Mouse (Mus musculus): ENCODE measurements around the gene Rgs3. TPM values are rescaled to one million over a fixed set of nuclear protein-coding genes. Genes with fewer than 3 reads are reported as not detected.

Gene Rgs3
- total RNA-seq, 2 experiments from 2014 or later: 38.9 to 42.2 TPM

GRCm38 (mm10) chr4:62596051-62596450 lies 36.4 kb downstream of the Rgs3 start:
- intact Hi-C loops (cut with DNase I): no loop called here
- DNase-seq: peak; percentile 29 to 62

- no peak for DNase-seq
- intact Hi-C loops (cut with DNase I): no loop called here
These were observed 40.9 kb downstream of the Rgs3 start for GRCm38 (mm10) chr4:62600549-62600948.

GRCm38 (mm10) chr4:62603607-62604006 lies 44.0 kb downstream of the Rgs3 start:
- intact Hi-C loops (cut with DNase I): no loop called here
- DNase-seq: no peak

GRCm38 (mm10) chr4:62604094-62604493 lies 44.4 kb downstream of the Rgs3 start:
- intact Hi-C loops (cut with DNase I): no loop called here
- DNase-seq: peak in 1 of 2 experiments; percentile 52

- intact Hi-C loops (cut with DNase I): no loop called here
- DNase-seq: no peak
These were observed 46.4 kb downstream of the Rgs3 start for GRCm38 (mm10) chr4:62605856-62606541.

GRCm38 (mm10) chr4:62606542-62606882 lies 46.9 kb downstream of the Rgs3 start:
- DNase-seq: peak in 1 of 2 experiments; percentile 37
- intact Hi-C loops (cut with DNase I): no loop called here

- intact Hi-C loops (cut with DNase I): no loop called here
- DNase-seq: no peak
These were observed 47.3 kb downstream of the Rgs3 start for GRCm38 (mm10) chr4:62606905-62607304.

- intact Hi-C loops (cut with DNase I): no loop called here
- no peak for DNase-seq
These were observed 47.7 kb downstream of the Rgs3 start for GRCm38 (mm10) chr4:62607345-62607744.

GRCm38 (mm10) chr4:62607805-62608204 lies 48.2 kb downstream of the Rgs3 start:
- no peak for DNase-seq
- intact Hi-C loops (cut with DNase I): no loop called here

GRCm38 (mm10) chr4:62609333-62609732 lies 49.7 kb downstream of the Rgs3 start:
- intact Hi-C loops (cut with DNase I): no loop called here
- no peak for DNase-seq

- intact Hi-C loops (cut with DNase I): loop anchor here (5.0 kb wide), 1 partner anchor 152 kb away; no protein-coding TSS in a partner anchor
- peak in 1 of 2 experiments; percentile 57 for DNase-seq
These were observed 50.6 kb downstream of the Rgs3 start for GRCm38 (mm10) chr4:62610142-62610675.

- intact Hi-C loops (cut with DNase I): loop anchor here (2.0 to 5.0 kb wide), 2 partner anchors 48 to 149 kb away; no protein-coding TSS in a partner anchor
- peak in 1 of 2 experiments; percentile 59 for DNase-seq
These were observed 53.2 kb downstream of the Rgs3 start for GRCm38 (mm10) chr4:62612601-62613501.

GRCm38 (mm10) chr4:62613646-62614365 lies 54.2 kb downstream of the Rgs3 start:
- peak in 1 of 2 experiments; percentile 58 for DNase-seq
- intact Hi-C loops (cut with DNase I): loop anchor here (2.0 to 5.0 kb wide), 2 partner anchors 49 to 148 kb away; no protein-coding TSS in a partner anchor

- intact Hi-C loops (cut with DNase I): no loop called here
- peak in 1 of 2 experiments; percentile 24 for DNase-seq
These were observed 58.3 kb downstream of the Rgs3 start for GRCm38 (mm10) chr4:62617856-62618440.

GRCm38 (mm10) chr4:62619232-62619964 lies 59.8 kb downstream of the Rgs3 start:
- intact Hi-C loops (cut with DNase I): no loop called here
- DNase-seq: peak; percentile 68 to 69

GRCm38 (mm10) chr4:62619965-62620244 lies 60.3 kb downstream of the Rgs3 start:
- DNase-seq: no peak
- intact Hi-C loops (cut with DNase I): loop anchor here (5.0 kb wide), 1 partner anchor 72 kb away; no protein-coding TSS in a partner anchor

GRCm38 (mm10) chr4:62621151-62621550 lies 61.5 kb downstream of the Rgs3 start:
- intact Hi-C loops (cut with DNase I): loop anchor here (5.0 kb wide), 1 partner anchor 71 kb away; no protein-coding TSS in a partner anchor
- DNase-seq: peak in 1 of 2 experiments; percentile 9

GRCm38 (mm10) chr4:62621880-62622675 lies 62.4 kb downstream of the Rgs3 start:
- intact Hi-C loops (cut with DNase I): loop anchor here (5.0 kb wide), 1 partner anchor 70 kb away; no protein-coding TSS in a partner anchor
- peak in 1 of 2 experiments; percentile 46 for DNase-seq

Data from heart, postnatal 14 days (tissue).